Mouse (Mus musculus) stomach, postnatal 0 days (tissue): Measurements from ENCODE around the gene Gm21885.

Source experiments
- CTCF ChIP-seq: IDR thresholded peaks from 2 replicates; pipeline ENCODE4 v1.5.1; 2016; ENCODE audit warnings: antibody characterized with exemption, low read depth, mild to moderate bottlenecking, moderate library complexity
- EP300 ChIP-seq: optimal IDR thresholded peaks from 2 replicates; pipeline ENCODE3; 2016; ENCODE audit warnings: antibody characterized with exemption

DNA sequence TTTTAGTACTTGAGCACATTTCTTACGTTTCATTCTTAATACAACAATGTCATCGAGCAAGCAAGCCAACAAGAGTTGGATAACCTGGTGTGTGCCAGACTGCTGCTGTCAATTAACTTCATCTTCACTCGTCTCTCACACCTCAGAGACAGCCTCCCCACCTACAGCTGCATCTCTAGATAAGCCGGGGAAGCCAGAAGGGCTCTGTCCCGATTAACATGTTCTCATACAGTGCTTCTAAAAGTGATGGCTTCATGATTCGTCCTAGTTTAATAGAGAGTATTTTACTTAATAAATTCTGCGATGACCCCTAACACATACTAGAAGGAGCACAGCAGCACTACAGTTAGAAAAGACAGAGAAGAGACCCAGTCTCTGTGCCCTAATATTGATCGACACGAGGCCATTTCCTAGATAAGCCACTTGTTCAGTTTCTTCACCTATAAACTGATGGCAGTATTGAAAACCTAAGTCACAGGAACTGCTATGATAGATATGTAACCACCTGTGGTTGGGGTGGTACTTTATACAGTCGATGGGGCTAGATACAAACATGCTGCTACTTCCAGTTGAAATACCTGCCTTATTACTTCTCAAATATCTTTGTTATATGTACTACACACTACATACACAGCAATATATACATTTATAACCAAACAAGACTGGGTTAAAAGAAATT lies 8.5 kb downstream of the Gm21885 start:
- TF ChIP-seq CTCF (no peak), EP300 (no peak)
